In genomic region chr10:44454111-44454510, GRCm38 (mm10) we compare ENCODE assay signal across 13 mouse cellular contexts.
"Had no signal": no experiment of that assay in that cellular context is flagged by ENCODE, and none has a peak within 500 bp of the region (broad histone marks: within the 10 kb centered on the region; RNA-seq: fewer than 3 reads in every experiment).

No protein-coding gene starts in this region.

- H3K36me3 ChIP-seq: limb, embryonic 15.5 days; liver, embryonic 12.5 days; midbrain, embryonic 12.5 days; neural tube, embryonic 13.5 days had no signal

- DNase-seq: kidney, postnatal 25 days; left cerebral cortex, postnatal 4 days; lung, postnatal 14 days; right cerebral cortex, postnatal 14 days; thymus, adult 2 months; thymus, postnatal 36 days had no signal

- H3K4me2 ChIP-seq: limb, embryonic 15.5 days; liver, embryonic 12.5 days; midbrain, embryonic 12.5 days; neural tube, embryonic 13.5 days had no signal

- ATAC-seq: liver, embryonic 12.5 days; midbrain, embryonic 16.5 days had no signal

- H3K27ac ChIP-seq: left cerebral cortex, adult 2 months; limb, embryonic 15.5 days; liver, embryonic 12.5 days; midbrain, embryonic 12.5 days; neural tube, embryonic 13.5 days had no signal

- H3K9ac ChIP-seq: limb, embryonic 15.5 days; liver, embryonic 12.5 days; lung, embryonic 14.5 days; midbrain, embryonic 12.5 days; neural tube, embryonic 13.5 days had no signal

- H3K4me3 ChIP-seq: left cerebral cortex, adult 2 months; liver, embryonic 12.5 days; midbrain, embryonic 12.5 days; neural tube, embryonic 13.5 days had no signal

- H3K9me3 ChIP-seq: limb, embryonic 15.5 days; liver, embryonic 12.5 days; midbrain, embryonic 12.5 days; neural tube, embryonic 13.5 days had no signal
